Mouse (Mus musculus): Measurements from ENCODE around the gene Gpr19.

Gene Gpr19

DNA sequence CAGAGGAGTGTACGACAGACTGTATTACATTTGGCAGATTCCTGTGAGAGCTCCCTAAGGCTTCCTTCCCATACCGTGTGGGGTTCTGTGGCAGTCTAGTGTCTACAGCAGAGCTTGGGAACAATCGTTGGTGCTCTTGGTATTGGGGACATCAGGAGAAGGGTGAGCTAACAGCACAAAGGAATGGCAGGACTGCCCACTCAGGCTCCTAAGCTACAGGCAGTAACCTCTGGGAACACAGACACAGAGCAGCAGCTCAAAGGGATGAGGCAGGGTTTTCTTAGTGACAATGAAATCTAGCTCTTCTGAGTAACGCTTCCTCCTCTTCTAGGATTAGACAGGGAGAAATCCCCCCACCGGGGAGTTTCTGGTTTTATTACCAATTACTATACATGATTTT, 11.4 kb downstream of the Gpr19 start:
- no peak for DNase-seq (ENCODE audit: low spot score)

- no peak for DNase-seq (ENCODE audit: low spot score)
Measured at GRCm38 (mm10) chr6:134886475-134886874, 11.9 kb downstream of the Gpr19 start.

DNA sequence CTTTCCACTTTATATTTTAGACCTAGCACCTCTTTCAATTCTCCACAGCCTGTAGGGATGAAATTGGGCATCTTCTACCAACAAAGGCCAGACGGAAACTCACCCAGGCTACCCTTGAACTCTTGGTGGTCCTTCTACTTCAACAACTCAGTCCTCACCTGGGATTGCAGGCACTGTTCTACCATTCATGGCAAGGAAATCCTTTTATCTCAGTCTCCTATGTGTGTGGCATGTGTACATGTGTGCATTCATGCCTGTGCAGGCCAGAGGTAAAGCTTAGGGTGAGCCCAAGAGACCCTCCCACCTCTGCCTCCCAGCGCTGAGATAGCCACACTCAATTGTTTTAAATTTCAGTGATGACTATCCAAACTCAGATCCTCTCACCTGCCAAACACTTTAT, 12.9 kb downstream of the Gpr19 start:
- no peak for DNase-seq (ENCODE audit: low spot score)

DNA sequence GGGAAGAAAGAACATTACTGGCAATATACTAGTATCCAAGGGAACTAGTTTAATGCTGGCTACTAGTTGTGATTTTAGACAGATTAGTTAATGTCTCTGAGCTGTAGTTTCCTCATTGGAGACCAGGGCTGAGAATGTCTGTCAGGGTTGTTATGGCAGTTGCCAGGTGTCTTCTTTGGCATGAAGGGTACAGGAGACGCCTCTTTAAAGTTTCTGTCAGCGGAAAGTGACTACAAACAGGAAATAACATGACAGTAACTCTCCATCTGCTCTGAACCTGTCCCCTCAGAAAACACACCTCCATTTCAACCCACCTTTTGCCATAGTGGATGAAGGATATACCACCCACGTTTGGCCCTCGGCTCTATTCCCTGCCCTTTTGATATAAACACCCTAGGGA, 14.7 kb downstream of the Gpr19 start:
- DNase-seq (ENCODE audit: low spot score): no peak

DNA sequence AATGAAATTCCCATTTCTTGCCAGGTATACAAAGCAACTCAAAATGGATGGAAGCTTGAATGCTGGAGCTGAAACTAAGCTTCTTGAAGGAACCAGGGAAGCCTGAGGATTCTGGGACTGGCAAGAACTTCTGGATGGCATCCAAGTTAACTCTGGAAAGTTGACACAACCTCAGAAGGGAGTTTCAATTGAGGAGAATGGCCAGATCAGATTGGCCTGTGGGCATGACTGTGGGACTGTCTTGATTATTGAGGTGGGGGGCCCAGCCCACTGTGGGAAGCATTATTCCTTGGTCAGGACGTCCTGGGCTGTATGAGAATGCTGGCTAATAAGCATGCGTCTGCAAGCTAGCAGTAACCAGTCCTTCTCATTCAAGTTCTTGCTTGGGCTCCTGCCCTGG, 18.3 kb downstream of the Gpr19 start:
- no peak for DNase-seq (ENCODE audit: low spot score)

- no peak for DNase-seq (ENCODE audit: low spot score)
Measured at GRCm38 (mm10) chr6:134879556-134879955, 18.8 kb downstream of the Gpr19 start.

GRCm38 (mm10) chr6:134877892-134878291, 20.5 kb downstream of the Gpr19 start:
- DNase-seq (ENCODE audit: low spot score): no peak

- no peak for DNase-seq (ENCODE audit: low spot score)
Measured at GRCm38 (mm10) chr6:134877276-134877675, 21.1 kb downstream of the Gpr19 start.

GRCm38 (mm10) chr6:134876795-134877194, 21.6 kb downstream of the Gpr19 start:
- no peak for DNase-seq (ENCODE audit: low spot score)

GRCm38 (mm10) chr6:134873018-134873417, 25.4 kb downstream of the Gpr19 start:
- no peak for DNase-seq (ENCODE audit: low spot score)

GRCm38 (mm10) chr6:134872236-134872635, 26.1 kb downstream of the Gpr19 start:
- no peak for DNase-seq (ENCODE audit: low spot score)

DNA sequence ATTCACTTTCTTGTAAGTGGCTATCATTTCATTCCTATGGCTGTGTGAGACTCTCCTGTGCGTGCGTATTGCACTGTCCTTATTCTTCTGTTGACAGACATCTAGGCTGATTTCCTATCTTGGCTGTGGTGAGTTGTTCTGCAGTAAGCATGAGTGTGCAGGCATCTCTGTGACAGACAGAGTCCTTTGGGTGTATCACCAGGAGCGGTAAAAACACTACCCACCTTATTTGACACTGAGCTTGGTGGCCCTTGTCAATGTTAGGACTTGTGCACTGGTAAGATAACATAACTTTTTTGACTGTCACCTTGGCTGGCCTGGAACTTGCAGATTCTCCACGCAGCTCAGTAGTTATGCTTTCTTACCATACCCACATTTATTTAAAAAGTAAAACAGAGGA, 27.5 kb downstream of the Gpr19 start:
- DNase-seq (ENCODE audit: low spot score): no peak

- DNase-seq (ENCODE audit: low spot score): no peak
Measured at GRCm38 (mm10) chr6:134870209-134870742, 28.1 kb downstream of the Gpr19 start.

- DNase-seq (ENCODE audit: low spot score): no peak
Measured at GRCm38 (mm10) chr6:134867325-134867724, 31.1 kb downstream of the Gpr19 start.

DNA sequence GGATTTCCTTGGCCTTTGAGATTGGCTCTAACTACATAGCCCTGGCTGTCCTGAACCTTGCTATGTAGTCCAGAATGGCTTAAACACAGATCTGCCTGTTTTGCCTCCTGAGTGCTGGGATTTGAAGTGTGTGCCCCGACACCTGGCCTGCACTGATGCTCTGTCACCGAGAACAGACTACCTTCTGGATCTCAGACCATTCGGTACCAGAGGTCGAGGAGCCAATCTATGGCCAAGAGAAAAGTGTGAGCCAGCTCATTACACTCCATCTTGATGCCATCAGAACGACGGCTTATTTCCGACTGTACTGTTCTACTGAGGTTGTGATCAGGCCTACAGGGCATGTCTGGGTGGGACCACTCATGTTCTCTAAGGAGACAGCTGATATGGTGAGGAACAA, 32.3 kb downstream of the Gpr19 start:
- no peak for DNase-seq (ENCODE audit: low spot score)

DNA sequence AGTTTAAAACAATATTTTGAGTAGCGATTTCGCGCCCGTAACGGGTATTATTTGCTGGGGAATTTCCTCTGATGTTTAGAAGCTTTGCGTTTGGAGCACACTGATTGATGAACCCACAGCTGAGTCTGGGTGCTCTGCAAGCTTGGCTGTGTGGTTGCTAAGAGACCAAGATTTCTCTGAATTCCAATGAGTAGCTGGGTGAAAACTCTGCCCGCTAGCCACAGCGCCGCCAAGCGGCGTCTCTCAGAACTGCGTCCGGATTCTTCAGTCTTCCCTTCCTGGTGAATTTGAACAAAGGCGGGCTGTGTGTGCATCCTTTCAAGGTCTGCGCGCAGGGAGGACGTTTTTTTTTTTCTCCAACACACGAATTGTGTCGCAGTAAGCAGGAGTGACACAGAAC, 35.2 kb downstream of the Gpr19 start:
- DNase-seq (ENCODE audit: low spot score): peak; percentile 95

DNA sequence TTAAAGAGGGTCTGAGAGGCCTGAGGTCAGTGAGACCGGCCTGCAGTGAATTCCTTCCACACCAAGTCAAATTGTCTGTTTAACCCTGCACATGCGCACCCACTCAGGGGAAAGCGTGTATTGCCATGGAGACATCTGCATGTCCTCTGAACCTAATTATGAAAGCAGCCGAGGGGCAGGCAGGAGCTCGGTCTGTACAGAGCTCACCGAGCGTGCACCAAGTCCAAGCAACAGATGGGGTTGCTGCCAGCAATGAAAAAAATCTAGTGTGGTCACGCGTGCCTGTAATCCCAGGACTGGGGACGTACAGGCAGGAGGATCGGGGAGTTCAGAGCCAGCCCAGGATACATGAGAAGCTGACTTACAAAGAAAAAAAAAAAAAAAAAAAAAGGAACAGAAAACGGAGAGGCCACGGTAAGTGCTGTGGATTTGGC, 35.7 kb downstream of the Gpr19 start:
- DNase-seq (ENCODE audit: low spot score): peak; percentile 4

GRCm38 (mm10) chr6:134861386-134861785, 37.0 kb downstream of the Gpr19 start:
- no peak for DNase-seq (ENCODE audit: low spot score)

DNA sequence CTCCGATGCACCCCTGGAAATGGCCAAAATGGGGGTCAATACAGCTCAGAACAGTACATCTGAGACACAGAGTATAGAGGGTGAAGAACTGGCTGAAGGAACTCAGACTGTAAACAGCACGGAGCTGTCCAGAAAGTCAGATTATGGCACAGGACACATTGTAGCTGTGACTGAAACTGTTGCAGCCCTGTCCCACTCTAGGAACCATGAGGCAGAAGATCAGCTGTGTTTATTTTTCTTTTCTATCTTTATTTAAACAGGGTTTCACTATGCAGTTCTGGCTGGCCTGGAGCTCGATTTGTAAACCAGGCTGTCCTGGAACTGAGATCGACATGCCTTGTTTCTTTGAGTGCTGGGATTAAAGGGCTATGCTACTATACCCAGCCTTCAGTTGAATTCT, 38.1 kb downstream of the Gpr19 start:
- no peak for DNase-seq (ENCODE audit: low spot score)

DNA sequence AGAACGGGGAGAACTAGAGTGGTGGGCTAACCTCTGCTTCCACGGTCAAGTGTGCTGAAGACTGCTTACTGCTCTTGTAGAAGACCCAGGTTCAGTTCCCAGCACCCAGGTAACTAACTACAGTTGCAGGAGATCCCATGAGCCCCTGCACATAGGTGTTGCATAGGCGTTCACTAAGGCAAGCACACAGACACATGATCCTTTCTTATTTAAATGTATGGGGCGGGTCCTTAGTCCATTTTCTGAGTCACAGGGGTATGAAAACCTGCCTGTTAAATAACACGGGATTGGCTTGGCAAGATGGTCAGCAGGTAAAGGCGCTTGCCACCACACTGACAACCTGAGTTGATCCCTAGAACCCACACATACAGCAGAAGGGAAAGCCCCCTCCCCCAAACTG, 39.4 kb downstream of the Gpr19 start:
- DNase-seq (ENCODE audit: low spot score): no peak

DNA sequence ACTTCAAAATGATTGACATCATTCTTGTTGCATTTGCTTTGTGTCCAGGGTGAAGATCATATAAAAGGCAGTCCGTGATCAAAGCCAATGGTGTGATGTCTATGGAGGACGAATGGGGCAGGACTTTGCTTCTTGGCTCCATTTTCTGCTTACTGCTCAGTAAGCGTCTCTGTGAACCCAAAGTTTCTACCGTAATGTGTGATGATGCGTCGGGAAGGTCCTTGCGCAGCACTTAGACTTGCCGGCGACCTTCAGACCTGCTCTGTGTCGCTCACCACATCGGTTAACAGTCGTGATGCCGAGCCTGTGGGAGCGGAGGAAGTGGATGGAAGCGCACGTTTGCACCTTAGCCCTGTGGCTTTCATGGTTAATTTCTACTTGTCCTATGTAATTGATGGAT, 42.5 kb downstream of the Gpr19 start:
- no peak for DNase-seq (ENCODE audit: low spot score)

- DNase-seq (ENCODE audit: low spot score): no peak
Measured at GRCm38 (mm10) chr6:134854782-134855181, 43.6 kb downstream of the Gpr19 start.

DNA sequence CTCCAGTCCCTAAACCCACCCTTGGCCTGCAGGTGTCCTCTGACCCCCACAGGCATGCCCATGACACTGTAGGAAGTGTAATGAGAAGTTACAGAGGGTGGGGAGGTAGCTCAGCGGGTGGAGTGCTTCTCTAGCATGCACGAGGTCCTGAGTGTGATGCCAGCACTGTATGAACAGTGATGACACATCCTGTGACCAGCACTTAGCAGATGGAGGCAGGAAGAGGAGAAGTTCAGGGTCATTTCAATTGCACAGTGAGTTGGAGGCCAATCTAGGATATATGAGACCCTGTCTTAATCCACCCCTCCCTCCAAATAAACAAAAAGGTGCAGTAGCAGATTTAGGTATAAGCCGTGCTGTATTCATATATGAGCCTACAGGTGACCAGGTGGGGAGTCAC, 48.4 kb downstream of the Gpr19 start:
- no peak for DNase-seq (ENCODE audit: low spot score)

GRCm38 (mm10) chr6:134849461-134849860, 48.9 kb downstream of the Gpr19 start:
- no peak for DNase-seq (ENCODE audit: low spot score)

Data from ovary, postnatal 10 days (tissue).